Mouse (Mus musculus): ENCODE measurements around the gene Fau. TPM values are rescaled to one million over a fixed set of nuclear protein-coding genes. Genes with fewer than 3 reads are reported as not detected.

The Fau gene
- polyA plus RNA-seq, 1 experiment = 521 TPM

GRCm38 (mm10) chr19:6104476-6104875 lies 46.8 kb downstream of the Fau start:
- Histone ChIP-seq H3K9me3 (ENCODE audit: control insufficient read depth, low read length) (no peaks in the 10 kb centered on the region), H3K27me3 (ENCODE audit: control insufficient read depth) (no peaks in the 10 kb centered on the region), H3K4me3 (replicated peaks) (no peak overlapping the region), H3K36me3 (ENCODE audit: control insufficient read depth) (peaks cover 23% of the 10 kb centered on the region), H3K4me1 (ENCODE audit: control insufficient read depth) (peaks cover 49% of the 10 kb centered on the region)
- no peak for TF ChIP-seq GATA1 (IDR thresholded peaks at IDR 0.05; ENCODE audit: low read length)
- no peak for TF ChIP-seq TAL1 (IDR thresholded peaks at IDR 0.05; ENCODE audit: low read length)

GRCm38 (mm10) chr19:6105586-6105985 lies 47.9 kb downstream of the Fau start, which contains the start of gene Naaladl1:
Gene Naaladl1, plus strand, starts transcription at chr19:6105782.
- no peak for TF ChIP-seq GATA1 (IDR thresholded peaks at IDR 0.05; ENCODE audit: low read length)
- no peak for TF ChIP-seq TAL1 (IDR thresholded peaks at IDR 0.05; ENCODE audit: low read length)
- peaks cover 13% of the 10 kb centered on the region for H3K36me3 ChIP-seq (ENCODE audit: control insufficient read depth)
- H3K4me1 ChIP-seq (ENCODE audit: control insufficient read depth) = peaks cover 42% of the 10 kb centered on the region
- H3K27me3 ChIP-seq (ENCODE audit: control insufficient read depth) = no peaks in the 10 kb centered on the region
- H3K9me3 ChIP-seq (ENCODE audit: control insufficient read depth, low read length) = no peaks in the 10 kb centered on the region
- no peak within 1 kb of the TSS for H3K4me3 ChIP-seq (replicated peaks)

Other genes starting within 250 kb of the Fau start
- gene Frmd8, start 182.6 kb upstream of the Fau start, polyA plus RNA-seq (2012) = 0.74 and 0.75 TPM in 2 replicates
- gene Slc25a45, start 180.0 kb upstream of the Fau start, polyA plus RNA-seq (2012) = 0.07 TPM in 1 of 2 replicates, not detected in the other
- 0.12 and 0.28 TPM in 2 replicates for gene Tigd3, start 163.7 kb upstream of the Fau start, polyA plus RNA-seq (2012)
- gene Dpf2, start 144.8 kb upstream of the Fau start, polyA plus RNA-seq (2012) = 2.7 and 8.5 TPM in 2 replicates
- 0.10 and 0.13 TPM in 2 replicates for gene Cdc42ep2, start 133.0 kb upstream of the Fau start, polyA plus RNA-seq (2012)
- gene Pola2, start 93.6 kb upstream of the Fau start, polyA plus RNA-seq (2012) = 6.6 and 6.8 TPM in 2 replicates
- gene Slc22a20, start 71.7 kb upstream of the Fau start, polyA plus RNA-seq (2012) = not detected in 2 replicates
- 38.5 and 46.1 TPM in 2 replicates for gene Capn1, start 41.9 kb upstream of the Fau start, polyA plus RNA-seq (2012)
- gene Syvn1, start 11.3 kb upstream of the Fau start, polyA plus RNA-seq (2012) = 9.5 and 10.2 TPM in 2 replicates
- gene Mrpl49, start 59 bp upstream of the Fau start, polyA plus RNA-seq (2012) = 4.9 and 6.3 TPM in 2 replicates
- gene Znhit2, start 3.3 kb downstream of the Fau start, polyA plus RNA-seq (2012) = 8.6 and 9.3 TPM in 2 replicates
- 0.31 and 1.4 TPM in 2 replicates for gene Tm7sf2, start 10.5 kb downstream of the Fau start, polyA plus RNA-seq (2012)
- 3.9 and 4.9 TPM in 2 replicates for gene Vps51, start 19.4 kb downstream of the Fau start, polyA plus RNA-seq (2012)
- gene Tmem262, start 22.2 kb downstream of the Fau start, polyA plus RNA-seq (2012) = not detected in 2 replicates
- 0.06 TPM in 1 of 2 replicates, not detected in the other for gene Gm28374, start 24.4 kb downstream of the Fau start, polyA plus RNA-seq (2012)
- 5.1 and 6.9 TPM in 2 replicates for gene Zfpl1, start 27.1 kb downstream of the Fau start, polyA plus RNA-seq (2012)
- 2.2 and 2.3 TPM in 2 replicates for gene Cdca5, start 27.1 kb downstream of the Fau start, polyA plus RNA-seq (2012)
- 1.3 and 1.4 TPM in 2 replicates for gene AC131692.1, start 36.6 kb downstream of the Fau start, polyA plus RNA-seq (2012)
- gene Naaladl1, start 47.9 kb downstream of the Fau start, polyA plus RNA-seq (2012) = 0.26 and 0.35 TPM in 2 replicates
- gene Sac3d1, start 60.8 kb downstream of the Fau start, polyA plus RNA-seq (2012) = 7.2 TPM in 2 replicates
- 87.4 and 91.3 TPM in 2 replicates for gene Snx15, start 70.5 kb downstream of the Fau start, polyA plus RNA-seq (2012)
- 0.03 TPM in 1 of 2 replicates, not detected in the other for gene Batf2, start 83.1 kb downstream of the Fau start, polyA plus RNA-seq (2012)
- 9.5 and 10.8 TPM in 2 replicates for gene Arl2, start 83.7 kb downstream of the Fau start, polyA plus RNA-seq (2012)
- gene Majin, start 126.5 kb downstream of the Fau start, polyA plus RNA-seq (2012) = not detected in 2 replicates
- gene Gpha2, start 168.5 kb downstream of the Fau start, polyA plus RNA-seq (2012) = not detected in 2 replicates
- gene Ppp2r5b, start 178.0 kb downstream of the Fau start, polyA plus RNA-seq (2012) = 2.8 and 3.0 TPM in 2 replicates
- 5.6 and 6.0 TPM in 2 replicates for gene Atg2a, start 183.8 kb downstream of the Fau start, polyA plus RNA-seq (2012)
- 31.6 and 32.9 TPM in 2 replicates for gene Ehd1, start 218.9 kb downstream of the Fau start, polyA plus RNA-seq (2012)
- 0.62 and 0.69 TPM in 2 replicates for gene Cdc42bpg, start 248.6 kb downstream of the Fau start, polyA plus RNA-seq (2012)